Mouse (Mus musculus): Measurements from ENCODE around the gene Tdp2.

Gene Tdp2

GRCm38 (mm10) chr13:24879359-24880040, 48.0 kb downstream of the Tdp2 start:
- DNase-seq (ENCODE audit: low read depth, low spot score) = no peak

- DNase-seq (ENCODE audit: low read depth, low spot score) = no peak
Observed at GRCm38 (mm10) chr13:24880208-24880607, 48.7 kb downstream of the Tdp2 start.

GRCm38 (mm10) chr13:24880704-24881103, 49.2 kb downstream of the Tdp2 start:
- no peak for DNase-seq (ENCODE audit: low read depth, low spot score)

GRCm38 (mm10) chr13:24882411-24882810, 50.9 kb downstream of the Tdp2 start:
- no peak for DNase-seq (ENCODE audit: low read depth, low spot score)

DNA sequence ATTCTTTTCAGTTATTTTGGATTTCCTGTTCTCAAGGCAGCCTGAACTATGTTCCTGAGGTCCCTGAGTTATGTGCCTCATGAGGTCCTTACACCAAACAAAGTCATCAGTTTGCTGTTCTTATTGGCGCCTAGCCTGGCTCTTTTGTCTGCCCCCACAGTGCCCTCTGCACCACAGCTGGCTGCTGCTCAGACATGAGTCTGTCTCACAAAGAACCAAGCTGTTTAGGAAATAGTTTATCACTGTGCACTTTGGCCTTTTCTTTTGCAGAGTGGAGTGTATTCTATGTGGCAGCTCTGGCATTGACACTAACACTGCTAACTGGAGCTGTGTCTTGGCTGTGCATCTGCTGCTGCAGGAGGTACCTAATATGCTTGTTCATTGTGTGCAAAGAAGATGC, 58.1 kb downstream of the Tdp2 start:
- DNase-seq (ENCODE audit: low read depth, low spot score) = no peak

All from brain, embryonic 18.5 days (tissue).